Mouse (Mus musculus) cerebral cortex, adult 2 months (tissue): ENCODE data around the gene Bbs9.

Experiments
- whole genome bisulfite sequencing: fragments of 180-500 bp; shearing (Covaris S2); methylation state at CpG from one replicate; pipeline ENCODE4 v1.1.7; 2018; 5-methylcytosine and 5-hydroxymethylcytosine counted together

Gene Bbs9

GRCm38 (mm10) chr9:22748617-22749016, 273.1 kb downstream of the Bbs9 start:
- 87% methylated on average over 2 of the region's 2 CpGs for WGBS

- 89% methylated on average over 17 of the region's 17 CpGs for WGBS
Observed at GRCm38 (mm10) chr9:22750779-22751545, 275.4 kb downstream of the Bbs9 start.

GRCm38 (mm10) chr9:22754081-22754672, 278.7 kb downstream of the Bbs9 start:
- WGBS, result 78% methylated on average over 6 of the region's 6 CpGs

- 80% methylated on average over 3 of the region's 3 CpGs for WGBS
Observed at GRCm38 (mm10) chr9:22758487-22758886, 283.0 kb downstream of the Bbs9 start.

GRCm38 (mm10) chr9:22759241-22759640, 283.7 kb downstream of the Bbs9 start:
- WGBS, result 82% methylated on average over 3 of the region's 3 CpGs

- WGBS, result 44% methylated on average over 4 of the region's 4 CpGs
Observed at GRCm38 (mm10) chr9:22760376-22760775, 284.9 kb downstream of the Bbs9 start.

GRCm38 (mm10) chr9:22761487-22761886, 286.0 kb downstream of the Bbs9 start:
- 92% methylated on average over 8 of the region's 8 CpGs for WGBS

- WGBS, result 75% methylated on average over 4 of the region's 4 CpGs
Observed at GRCm38 (mm10) chr9:22765618-22766220, 290.2 kb downstream of the Bbs9 start.

- 95% methylated on average over 5 of the region's 5 CpGs for WGBS
Observed at GRCm38 (mm10) chr9:22767154-22767553, 291.6 kb downstream of the Bbs9 start.

GRCm38 (mm10) chr9:22767860-22768259, 292.3 kb downstream of the Bbs9 start:
- WGBS, result 70% methylated on average over 3 of the region's 3 CpGs

- WGBS, result 93% methylated on average over 3 of the region's 3 CpGs
Observed at GRCm38 (mm10) chr9:22771785-22772184, 296.3 kb downstream of the Bbs9 start.

GRCm38 (mm10) chr9:22776246-22776961, 300.9 kb downstream of the Bbs9 start:
- WGBS, result 76% methylated on average over 5 of the region's 5 CpGs

GRCm38 (mm10) chr9:22777425-22777824, 301.9 kb downstream of the Bbs9 start:
- WGBS, result 95% methylated on average over 7 of the region's 7 CpGs

- 85% methylated on average over 6 of the region's 6 CpGs for WGBS
Observed at GRCm38 (mm10) chr9:22779631-22780030, 304.1 kb downstream of the Bbs9 start.

- 60% methylated on average over 4 of the region's 4 CpGs for WGBS
Observed at GRCm38 (mm10) chr9:22786006-22786405, 310.5 kb downstream of the Bbs9 start.

- 98% methylated on average over 4 of the region's 4 CpGs for WGBS
Observed at GRCm38 (mm10) chr9:22788423-22788822, 312.9 kb downstream of the Bbs9 start.

GRCm38 (mm10) chr9:22788850-22789249, 313.3 kb downstream of the Bbs9 start:
- 81% methylated on average over 4 of the region's 4 CpGs for WGBS

GRCm38 (mm10) chr9:22789380-22790168, 314.1 kb downstream of the Bbs9 start:
- WGBS, result 72% methylated on average over 9 of the region's 9 CpGs

GRCm38 (mm10) chr9:22791208-22791607, 315.7 kb downstream of the Bbs9 start:
- 93% methylated on average over 5 of the region's 5 CpGs for WGBS

GRCm38 (mm10) chr9:22791750-22792149, 316.2 kb downstream of the Bbs9 start:
- 85% methylated on average over 9 of the region's 9 CpGs for WGBS

- WGBS, result 70% methylated on average over 7 of the region's 7 CpGs
Observed at GRCm38 (mm10) chr9:22793698-22794097, 318.2 kb downstream of the Bbs9 start.
